Mouse (Mus musculus) embryo, embryonic 11.5 days (tissue): ENCODE results near the gene Fkbp10.
A peak's percentile ranks its signal among the peaks of the same experiment; 100 is the strongest.

Experiments
- DNase-seq: peaks from one replicate; pipeline ENCODE4 v3.0.0-alpha.2; 2012; ENCODE audit warnings: low read depth, low spot score

Gene Fkbp10

GRCm38 (mm10) chr11:100414914-100415822, at the start of gene Fkbp10:
TSS of gene Fkbp10 (plus strand) at chr11:100415697.
- DNase-seq = peak; percentile 49

GRCm38 (mm10) chr11:100369145-100369544, 46.4 kb upstream of the Fkbp10 start:
- no peak for DNase-seq

- DNase-seq = no peak
Observed at GRCm38 (mm10) chr11:100369822-100370221, 45.7 kb upstream of the Fkbp10 start.

GRCm38 (mm10) chr11:100371981-100372558, 43.4 kb upstream of the Fkbp10 start:
- no peak for DNase-seq

- DNase-seq = no peak
Observed at GRCm38 (mm10) chr11:100375127-100375526, 40.4 kb upstream of the Fkbp10 start.

GRCm38 (mm10) chr11:100376005-100376404, 39.5 kb upstream of the Fkbp10 start:
- no peak for DNase-seq

GRCm38 (mm10) chr11:100376746-100377389, 38.6 kb upstream of the Fkbp10 start:
- no peak for DNase-seq

GRCm38 (mm10) chr11:100377989-100378388, 37.5 kb upstream of the Fkbp10 start:
- no peak for DNase-seq

- no peak for DNase-seq
Observed at GRCm38 (mm10) chr11:100378446-100378845, 37.1 kb upstream of the Fkbp10 start.

- no peak for DNase-seq
Observed at GRCm38 (mm10) chr11:100379311-100379710, 36.2 kb upstream of the Fkbp10 start.

- DNase-seq = no peak
Observed at GRCm38 (mm10) chr11:100382682-100383081, 32.8 kb upstream of the Fkbp10 start.

- no peak for DNase-seq
Observed at GRCm38 (mm10) chr11:100385016-100385415, 30.5 kb upstream of the Fkbp10 start.

- no peak for DNase-seq
Observed at GRCm38 (mm10) chr11:100386586-100386985, 28.9 kb upstream of the Fkbp10 start.

- DNase-seq = no peak
Observed at GRCm38 (mm10) chr11:100387111-100387510, 28.4 kb upstream of the Fkbp10 start.

- DNase-seq = no peak
Observed at GRCm38 (mm10) chr11:100387589-100388375, 27.7 kb upstream of the Fkbp10 start.

GRCm38 (mm10) chr11:100388588-100388987, 26.9 kb upstream of the Fkbp10 start:
- DNase-seq = no peak

GRCm38 (mm10) chr11:100389931-100390445, 25.5 kb upstream of the Fkbp10 start:
- no peak for DNase-seq

GRCm38 (mm10) chr11:100391081-100391883, 24.2 kb upstream of the Fkbp10 start:
- DNase-seq = no peak

- no peak for DNase-seq
Observed at GRCm38 (mm10) chr11:100391884-100392345, 23.6 kb upstream of the Fkbp10 start.

GRCm38 (mm10) chr11:100392958-100393357, 22.5 kb upstream of the Fkbp10 start:
- no peak for DNase-seq
